Mouse (Mus musculus) limb, embryonic 11.5 days (tissue): ENCODE results near the gene Fndc7. TPM values are rescaled to one million over a fixed set of nuclear protein-coding genes. Genes with fewer than 3 reads are reported as not detected.

Experiments
- ATAC-seq: fragments of 200-750 bp; cut with Nextera tagmentation; 2 replicates; pipeline ENCODE4 v1.8.0; 2017; ENCODE audit warnings: low read depth; ENCODE audit not compliant: insufficient number of reproducible peaks, low FRiP score, low TSS enrichment
- DNase-seq: peaks from one replicate; pipeline ENCODE4 v3.0.0-alpha.2; 2015; ENCODE audit warnings: low spot score
- H3K27ac ChIP-seq: fragments of 300-500 bp; sonication (generic); replicated peaks from 2 replicates; pipeline ENCODE4 v1.5.1; 2014; ENCODE audit warnings: low read depth, mild to moderate bottlenecking, low read length
- H3K27me3 ChIP-seq: fragments of 300-500 bp; sonication (generic); 2 replicates; pipeline ENCODE4 v1.6.1; 2014; ENCODE audit warnings: mild to moderate bottlenecking, low read length, mixed read lengths; ENCODE audit not compliant: control insufficient read depth, insufficient read depth
- H3K36me3 ChIP-seq: fragments of 300-500 bp; sonication (generic); 2 replicates; pipeline ENCODE4 v1.6.1; 2014; ENCODE audit warnings: mild to moderate bottlenecking, low read length, moderate library complexity, mixed read lengths; ENCODE audit not compliant: control insufficient read depth, insufficient read depth
- H3K4me1 ChIP-seq: fragments of 300-500 bp; sonication (generic); 2 replicates; pipeline ENCODE4 v1.6.1; 2014; ENCODE audit warnings: low read length, mixed read lengths; ENCODE audit not compliant: control insufficient read depth, insufficient read depth
- H3K4me2 ChIP-seq: fragments of 300-500 bp; sonication (generic); 2 replicates; pipeline ENCODE4 v1.6.1; 2014; ENCODE audit warnings: low read depth, mild to moderate bottlenecking, moderate library complexity; ENCODE audit not compliant: severe bottlenecking
- H3K4me3 ChIP-seq: fragments of 300-500 bp; sonication (generic); 2 replicates; pipeline ENCODE4 v1.5.1; 2014; ENCODE audit warnings: low read depth, low read length
- H3K9ac ChIP-seq: fragments of 300-500 bp; sonication (generic); 2 replicates; pipeline ENCODE4 v1.6.1; 2014; ENCODE audit warnings: mild to moderate bottlenecking, low read length
- H3K9me3 ChIP-seq: fragments of 300-500 bp; sonication (generic); 2 replicates; pipeline ENCODE4 v1.6.1; 2016; ENCODE audit warnings: low read length; ENCODE audit not compliant: control insufficient read depth
- WGBS: fragments of 180-500 bp; shearing (Covaris S2); extraction: QIAGEN DNeasy Blood & Tissue Kit; methylation state at CpG from one replicate; pipeline ENCODE4 v1.1.7; 2014; 5-methylcytosine and 5-hydroxymethylcytosine counted together
- polyA plus RNA-seq: library from polyadenylated mRNA; unstranded; fragments of >200 nt; fragmentation: Nextera tagmentation; extraction: Ambion mirVana; gene quantifications from 2 replicates; pipeline ENCODE4 v1.2.1, GENCODE M21; 2014

Fndc7 gene
- 0.18 TPM in 1 of 2 replicates, not detected in the other for polyA plus RNA-seq

DNA sequence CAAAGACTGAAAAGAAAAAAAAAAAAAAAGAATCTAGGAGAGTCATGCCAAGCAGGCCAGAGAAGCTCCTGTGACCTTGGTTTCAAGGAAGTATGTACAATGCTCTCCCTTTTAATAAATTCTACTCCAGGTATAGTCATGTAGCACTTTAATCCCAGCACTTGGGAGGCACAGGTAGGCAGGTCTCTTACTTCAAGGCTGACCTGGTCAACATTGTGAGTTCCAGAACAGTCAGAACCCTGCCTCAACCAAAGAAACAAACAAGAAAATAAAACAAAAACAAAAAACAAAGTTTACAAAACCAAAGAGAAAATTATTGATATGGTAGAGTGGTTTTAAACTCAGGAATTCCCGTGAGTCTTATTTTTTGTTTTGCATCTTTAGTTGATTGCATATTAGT is at the start of gene Fndc7:
Fndc7 (minus strand) TSS at position 101 of the 400 bp plus-strand sequence.
- H3K27me3 ChIP-seq, result no peaks in the 10 kb centered on the region
- ATAC-seq, result no peak
- WGBS, result 86% methylated on average over 1 of the region's 1 CpGs
- no peak for DNase-seq
- no peaks in the 10 kb centered on the region for H3K36me3 ChIP-seq
- H3K9ac ChIP-seq, result no peak within 1 kb of the TSS
- H3K27ac ChIP-seq, result no peak within 1 kb of the TSS
- no peak within 1 kb of the TSS for H3K4me3 ChIP-seq
- H3K4me2 ChIP-seq, result no peak within 1 kb of the TSS
- no peaks in the 10 kb centered on the region for H3K4me1 ChIP-seq
- H3K9me3 ChIP-seq, result no peaks in the 10 kb centered on the region

DNA sequence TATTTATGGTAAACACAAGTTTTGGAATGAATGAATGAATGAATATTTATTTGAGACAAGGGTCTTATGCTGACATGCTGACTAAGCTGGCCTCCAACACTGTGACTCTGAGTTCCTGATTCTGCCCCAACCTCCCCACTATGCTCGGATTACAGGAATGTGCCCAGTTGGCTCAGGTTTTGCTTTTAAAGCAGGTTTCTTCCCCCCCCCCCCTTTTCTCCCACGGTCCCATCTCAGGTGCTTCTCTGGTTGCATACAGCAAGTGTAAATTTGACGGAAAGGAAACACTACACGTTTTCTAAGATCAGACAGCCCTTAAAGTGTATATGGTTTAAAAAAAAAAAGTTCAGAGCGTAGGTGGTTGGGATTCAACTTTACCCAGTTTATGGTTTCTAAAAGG is 49.8 kb upstream of the Fndc7 start, which contains the start of gene Henmt1:
Henmt1 (plus strand) TSS at position 301 of the 400 bp plus-strand sequence.
- Histone ChIP-seq H3K4me1 (no peaks in the 10 kb centered on the region), H3K36me3 (no peaks in the 10 kb centered on the region), H3K27ac (no peak within 1 kb of the TSS), H3K4me3 (peak within 1 kb of the TSS; percentile 14; the same call in 1 of the 2 replicates), H3K9ac (no peak within 1 kb of the TSS), H3K4me2 (peak within 1 kb of the TSS; percentile 40), H3K27me3 (no peaks in the 10 kb centered on the region), H3K9me3 (no peaks in the 10 kb centered on the region)
- 82% methylated on average over 5 of the region's 5 CpGs for WGBS
- DNase-seq, result no peak
- ATAC-seq, result no peak

DNA sequence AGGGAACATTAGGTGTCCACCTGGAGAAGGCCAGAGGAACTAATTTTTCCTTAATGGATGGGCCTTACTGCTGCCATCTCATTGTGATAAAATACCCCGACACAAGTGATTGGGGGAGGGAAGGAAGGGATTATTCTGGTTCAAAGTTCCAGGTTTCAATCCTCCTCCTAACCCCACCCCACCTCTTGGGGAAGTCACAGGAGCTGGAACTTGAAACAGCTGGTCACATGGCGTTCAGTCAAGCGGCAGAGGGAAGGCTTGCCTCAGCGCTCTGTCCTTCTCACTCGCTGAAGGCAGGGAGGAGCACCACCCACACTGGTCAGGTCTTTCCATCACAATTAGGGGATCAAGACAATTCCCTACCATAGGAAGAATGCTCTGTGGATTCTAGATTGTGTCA is 48.9 kb upstream of the Fndc7 start:
- no peak overlapping the region for H3K9ac ChIP-seq
- WGBS, result 88% methylated on average over 5 of the region's 5 CpGs
- H3K4me2 ChIP-seq, result no peak overlapping the region
- DNase-seq, result no peak
- H3K27ac ChIP-seq, result no peak overlapping the region
- no peaks in the 10 kb centered on the region for H3K9me3 ChIP-seq
- no peak for ATAC-seq
- H3K27me3 ChIP-seq, result no peaks in the 10 kb centered on the region
- H3K4me3 ChIP-seq, result no peak overlapping the region
- no peaks in the 10 kb centered on the region for H3K36me3 ChIP-seq
- no peaks in the 10 kb centered on the region for H3K4me1 ChIP-seq

GRCm38 (mm10) chr3:108933557-108933956 is 43.7 kb upstream of the Fndc7 start:
- Histone ChIP-seq H3K27me3 (no peaks in the 10 kb centered on the region), H3K36me3 (no peaks in the 10 kb centered on the region), H3K4me3 (no peak overlapping the region), H3K4me2 (no peak overlapping the region), H3K27ac (no peak overlapping the region), H3K4me1 (no peaks in the 10 kb centered on the region), H3K9ac (no peak overlapping the region), H3K9me3 (no peaks in the 10 kb centered on the region)
- DNase-seq (no peak), ATAC-seq (no peak)
- WGBS, result 89% methylated on average over 6 of the region's 6 CpGs

DNA sequence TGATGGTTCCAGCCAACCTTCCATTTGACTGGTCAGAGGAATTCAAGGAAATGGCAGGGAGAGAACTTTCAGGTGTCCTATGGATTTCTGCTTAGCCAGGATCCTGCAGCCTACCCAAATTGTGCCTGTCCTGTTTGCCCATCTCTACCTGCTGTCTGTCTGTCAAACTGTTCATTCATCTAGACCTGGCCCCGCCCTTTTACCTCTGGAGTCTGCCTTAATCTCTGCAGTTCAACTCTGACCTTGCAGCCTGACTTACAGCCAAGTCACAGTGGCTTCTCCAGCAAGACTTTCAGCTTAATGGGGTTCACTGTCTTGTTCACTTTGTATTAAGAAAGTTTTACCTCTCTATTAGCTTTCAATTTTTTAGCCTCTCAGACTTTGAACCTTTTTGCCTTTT is 36.5 kb upstream of the Fndc7 start:
- DNase-seq (no peak), ATAC-seq (no peak)
- no peak overlapping the region for H3K4me3 ChIP-seq
- no peaks in the 10 kb centered on the region for H3K36me3 ChIP-seq
- H3K4me1 ChIP-seq, result no peaks in the 10 kb centered on the region
- no peaks in the 10 kb centered on the region for H3K27me3 ChIP-seq
- H3K4me2 ChIP-seq, result no peak overlapping the region
- H3K9ac ChIP-seq, result no peak overlapping the region
- no peak overlapping the region for H3K27ac ChIP-seq
- H3K9me3 ChIP-seq, result no peaks in the 10 kb centered on the region
- 69% methylated on average over 1 of the region's 1 CpGs for WGBS

GRCm38 (mm10) chr3:108925677-108926076 is 35.9 kb upstream of the Fndc7 start:
- WGBS, result 88% methylated on average over 4 of the region's 4 CpGs
- no peak overlapping the region for H3K27ac ChIP-seq
- no peaks in the 10 kb centered on the region for H3K4me1 ChIP-seq
- no peaks in the 10 kb centered on the region for H3K9me3 ChIP-seq
- no peak overlapping the region for H3K4me3 ChIP-seq
- H3K4me2 ChIP-seq, result no peak overlapping the region
- no peak for DNase-seq
- no peaks in the 10 kb centered on the region for H3K27me3 ChIP-seq
- no peak for ATAC-seq
- H3K36me3 ChIP-seq, result no peaks in the 10 kb centered on the region
- H3K9ac ChIP-seq, result no peak overlapping the region

- Histone ChIP-seq H3K4me2 (no peak overlapping the region), H3K4me1 (no peaks in the 10 kb centered on the region), H3K36me3 (no peaks in the 10 kb centered on the region), H3K27ac (no peak overlapping the region), H3K9me3 (no peaks in the 10 kb centered on the region), H3K4me3 (no peak overlapping the region), H3K9ac (no peak overlapping the region), H3K27me3 (no peaks in the 10 kb centered on the region)
- DNase-seq, result no peak
- ATAC-seq, result no peak
- 95% methylated on average over 1 of the region's 1 CpGs for WGBS
Observed at GRCm38 (mm10) chr3:108921822-108922221, 32.0 kb upstream of the Fndc7 start.

- no peak overlapping the region for H3K9ac ChIP-seq
- H3K4me3 ChIP-seq, result no peak overlapping the region
- no peaks in the 10 kb centered on the region for H3K4me1 ChIP-seq
- H3K9me3 ChIP-seq, result no peaks in the 10 kb centered on the region
- DNase-seq (no peak), ATAC-seq (no peak)
- no peak overlapping the region for H3K27ac ChIP-seq
- no peaks in the 10 kb centered on the region for H3K36me3 ChIP-seq
- WGBS, result 83% methylated on average over 3 of the region's 3 CpGs
- H3K4me2 ChIP-seq, result no peak overlapping the region
- H3K27me3 ChIP-seq, result no peaks in the 10 kb centered on the region
Observed at GRCm38 (mm10) chr3:108920442-108921070, 30.7 kb upstream of the Fndc7 start.

- Histone ChIP-seq H3K4me1 (no peaks in the 10 kb centered on the region), H3K4me3 (no peak overlapping the region), H3K36me3 (no peaks in the 10 kb centered on the region), H3K9me3 (no peaks in the 10 kb centered on the region), H3K27ac (no peak overlapping the region), H3K27me3 (no peaks in the 10 kb centered on the region), H3K9ac (no peak overlapping the region), H3K4me2 (no peak overlapping the region)
- 92% methylated on average over 1 of the region's 1 CpGs for WGBS
- DNase-seq (no peak), ATAC-seq (no peak)
Observed at GRCm38 (mm10) chr3:108918852-108919251, 29.0 kb upstream of the Fndc7 start.
